Mouse (Mus musculus): ENCODE measurements at regions not wholly inside any gene's neighbourhood (a gene's known extent, or its start where the extent isn't known, plus 50 kb on each side); places are given as distances from the start of the nearest gene placed in this dataset.

- no peak for DNase-seq
Observed at GRCm38 (mm10) chr1:35805546-35805945, 262.7 kb upstream of the Hs6st1 start.

- no peak for DNase-seq
Observed at GRCm38 (mm10) chr1:35806329-35806728, 261.9 kb upstream of the Hs6st1 start.

- DNase-seq = no peak
Observed at GRCm38 (mm10) chr1:35806731-35807130, 261.5 kb upstream of the Hs6st1 start.

GRCm38 (mm10) chr1:35808894-35809293 is 259.3 kb upstream of the Hs6st1 start:
- DNase-seq = no peak

- no peak for DNase-seq
Observed at GRCm38 (mm10) chr1:35809341-35809740, 258.9 kb upstream of the Hs6st1 start.

GRCm38 (mm10) chr1:35810571-35811342 is 257.4 kb upstream of the Hs6st1 start:
- DNase-seq = no peak

GRCm38 (mm10) chr1:35811380-35811779 is 256.8 kb upstream of the Hs6st1 start:
- DNase-seq = no peak

- DNase-seq = no peak
Observed at GRCm38 (mm10) chr1:35811795-35812194, 256.4 kb upstream of the Hs6st1 start.

GRCm38 (mm10) chr1:35813625-35814024 is 254.6 kb upstream of the Hs6st1 start:
- no peak for DNase-seq

- no peak for DNase-seq
Observed at GRCm38 (mm10) chr1:35814207-35814606, 254.0 kb upstream of the Hs6st1 start.

GRCm38 (mm10) chr1:35814751-35815150 is 253.4 kb upstream of the Hs6st1 start:
- DNase-seq = no peak

GRCm38 (mm10) chr1:35821791-35822190 is 246.4 kb upstream of the Hs6st1 start:
- no peak for DNase-seq

GRCm38 (mm10) chr1:35822376-35823202 is 245.6 kb upstream of the Hs6st1 start:
- no peak for DNase-seq

GRCm38 (mm10) chr1:35823496-35823895 is 244.7 kb upstream of the Hs6st1 start:
- DNase-seq = no peak

GRCm38 (mm10) chr1:35823981-35824880 is 244.0 kb upstream of the Hs6st1 start:
- DNase-seq = no peak

- no peak for DNase-seq
Observed at GRCm38 (mm10) chr1:35825531-35825966, 242.7 kb upstream of the Hs6st1 start.

GRCm38 (mm10) chr1:35826575-35827114 is 241.6 kb upstream of the Hs6st1 start:
- DNase-seq = no peak

GRCm38 (mm10) chr1:35827471-35827870 is 240.7 kb upstream of the Hs6st1 start:
- no peak for DNase-seq

GRCm38 (mm10) chr1:35834180-35834579 is 234.0 kb upstream of the Hs6st1 start:
- DNase-seq = no peak

- DNase-seq = no peak
Observed at GRCm38 (mm10) chr1:35836552-35836951, 231.6 kb upstream of the Hs6st1 start.

GRCm38 (mm10) chr1:35838625-35839024 is 229.6 kb upstream of the Hs6st1 start:
- DNase-seq = no peak

GRCm38 (mm10) chr1:35839446-35839845 is 228.8 kb upstream of the Hs6st1 start:
- no peak for DNase-seq

- DNase-seq = no peak
Observed at GRCm38 (mm10) chr1:35841626-35842025, 226.6 kb upstream of the Hs6st1 start.

Measured in right cerebral cortex, postnatal 25 days (tissue).